26 mouse cellular contexts compared by ENCODE assay signal in the genomic region with DNA sequence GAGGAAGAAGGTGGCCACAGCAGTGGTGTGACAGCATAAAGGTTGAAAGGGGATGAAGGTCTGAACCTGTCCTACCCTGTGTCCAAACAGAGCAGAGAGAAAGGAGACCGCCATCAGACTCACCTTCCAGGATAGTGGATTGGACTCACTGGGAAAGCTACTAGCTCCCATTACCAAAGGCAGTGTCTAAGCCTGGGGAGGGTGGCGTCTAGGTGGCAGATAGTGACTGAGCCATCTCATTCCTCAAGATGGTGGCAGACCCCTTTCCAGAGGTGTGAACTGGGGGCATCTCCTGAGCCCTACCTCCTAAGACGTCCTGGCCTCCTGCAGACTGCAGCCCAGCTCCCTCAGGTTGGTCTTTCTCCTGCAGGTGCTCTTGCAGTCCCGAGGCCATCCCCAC. TPM values are rescaled to one million over a fixed set of nuclear protein-coding genes. Genes with fewer than 3 reads are reported as not detected.
"Had no signal": no experiment of that assay in that cellular context is flagged by ENCODE, and none has a peak within 500 bp of the region (broad histone marks: within the 10 kb centered on the region; RNA-seq: fewer than 3 reads in every experiment).

No protein-coding gene starts in this region.

- H3K4me2 ChIP-seq: lung, embryonic 15.5 days; midbrain, embryonic 12.5 days; neural tube, embryonic 13.5 days; neural tube, embryonic 15.5 days; stomach, embryonic 15.5 days had no signal

- H3K9me3 ChIP-seq: lung, embryonic 15.5 days; megakaryocyte, embryonic 14.5 days; midbrain, embryonic 10.5 days; midbrain, embryonic 12.5 days; neural tube, embryonic 13.5 days; neural tube, embryonic 15.5 days; stomach, embryonic 15.5 days had no signal

- H3K27ac ChIP-seq: macrophage; midbrain, embryonic 12.5 days; stomach, postnatal 0 days had no signal

- DNase-seq: lung, adult 2 months; lung, postnatal 14 days; lung, postnatal 36 days; midbrain, embryonic 14.5 days; retina, postnatal 1 day; right cerebral cortex, adult 18-20 months; right cerebral cortex, postnatal 25 days; right cerebral cortex, postnatal 4 days; thymus, adult 2 months; thymus, postnatal 25 days; thymus, postnatal 4 days had no signal

- ATAC-seq: lung, postnatal 0 days; midbrain, embryonic 16.5 days had no signal

- H3K9ac ChIP-seq: lung, embryonic 15.5 days; midbrain, embryonic 12.5 days; neural tube, embryonic 13.5 days; neural tube, embryonic 15.5 days; stomach, embryonic 15.5 days had no signal

- H3K4me1 ChIP-seq: midbrain, embryonic 12.5 days had no signal

- H3K4me3 ChIP-seq: lung, embryonic 15.5 days; megakaryocyte, embryonic 14.5 days; midbrain, embryonic 10.5 days; midbrain, embryonic 12.5 days; myocyte; neural tube, embryonic 13.5 days; neural tube, embryonic 15.5 days; stomach, embryonic 15.5 days had no signal

- H3K36me3 ChIP-seq: lung, embryonic 15.5 days; midbrain, embryonic 10.5 days; midbrain, embryonic 12.5 days; neural tube, embryonic 13.5 days; neural tube, embryonic 15.5 days; stomach, embryonic 15.5 days had no signal

- H3K27me3 ChIP-seq: lung, embryonic 15.5 days; neural tube, embryonic 13.5 days; neural tube, embryonic 15.5 days; stomach, embryonic 15.5 days had no signal

RNA-seq across cellular contexts. Expression of a gene that starts 29.4 kb away (rescaled TPM):
- total RNA-seq: megakaryocyte progenitor cell, adult 5-6 weeks had no signal
- polyA plus RNA-seq: lung, adult 2 months; lung, embryonic 15.5 days; lung, postnatal 0 days; macrophage; midbrain, embryonic 10.5 days; midbrain, embryonic 12.5 days; midbrain, embryonic 14.5 days; midbrain, embryonic 16.5 days; myocyte; neural tube, embryonic 11.5 days; neural tube, embryonic 13.5 days; neural tube, embryonic 15.5 days; spleen, adult 2 months; stomach, embryonic 15.5 days; stomach, postnatal 0 days; thymus, adult 2 months had no signal
